Mouse (Mus musculus) midbrain, postnatal 0 days (tissue): ENCODE measurements around the gene Lrrc17. TPM values are rescaled to one million over a fixed set of nuclear protein-coding genes. Genes with fewer than 3 reads are reported as not detected.
"Not testable (repeated sequence)": the region's sequence is repeated elsewhere in the genome, so short reads cannot be mapped to it uniquely, and the experiment has no call there.

Experiments used
- ATAC-seq: fragments of 200-750 bp; cut with Nextera tagmentation; 2 replicates; pipeline ENCODE4 v1.8.0; 2017; ENCODE audit warnings: moderate number of reproducible peaks, mild to moderate bottlenecking, moderate TSS enrichment, moderate library complexity; ENCODE audit not compliant: low FRiP score
- DNase-seq: peaks from one replicate; pipeline ENCODE4 v3.0.0-alpha.2; 2015; ENCODE audit warnings: low spot score
- H3K27ac ChIP-seq: fragments of 300-500 bp; sonication (generic); 2 replicates; pipeline ENCODE4 v1.5.1; 2014; ENCODE audit warnings: low read depth, mild to moderate bottlenecking, low read length, mixed read lengths
- H3K27me3 ChIP-seq: fragments of 300-500 bp; sonication (generic); 2 replicates; pipeline ENCODE4 v1.6.1; 2014; ENCODE audit warnings: low read length, control low read depth, mixed read lengths; ENCODE audit not compliant: insufficient read depth
- H3K36me3 ChIP-seq: fragments of 300-500 bp; sonication (generic); 2 replicates; pipeline ENCODE4 v1.6.1; 2014; ENCODE audit warnings: low read length, control low read depth, mixed read lengths; ENCODE audit not compliant: insufficient read depth
- H3K4me1 ChIP-seq: fragments of 300-500 bp; sonication (generic); 2 replicates; pipeline ENCODE4 v1.6.1; 2014; ENCODE audit warnings: mild to moderate bottlenecking, control low read depth, antibody characterized with exemption, low read length, mixed read lengths; ENCODE audit not compliant: insufficient read depth
- H3K4me2 ChIP-seq: fragments of 300-500 bp; sonication (generic); 2 replicates; pipeline ENCODE4 v1.6.1; 2014; ENCODE audit warnings: low read depth, mild to moderate bottlenecking, low read length, mixed read lengths; ENCODE audit not compliant: poor library complexity, severe bottlenecking
- H3K4me3 ChIP-seq: fragments of 300-500 bp; sonication (generic); 2 replicates; pipeline ENCODE4 v1.5.1; 2014; ENCODE audit warnings: low read depth, mild to moderate bottlenecking, low read length, moderate library complexity
- H3K9ac ChIP-seq: fragments of 300-500 bp; sonication (generic); replicated peaks from 2 replicates; pipeline ENCODE4 v1.6.1; 2014; ENCODE audit warnings: mild to moderate bottlenecking, low read length, moderate library complexity, mixed read lengths; ENCODE audit not compliant: poor library complexity, severe bottlenecking
- H3K9me3 ChIP-seq: fragments of 300-500 bp; sonication (generic); 2 replicates; pipeline ENCODE4 v1.6.1; 2016; ENCODE audit warnings: low read length, control low read depth
- CTCF ChIP-seq: IDR thresholded peaks from 2 replicates; pipeline ENCODE4 v1.5.1; 2016; ENCODE audit warnings: antibody characterized with exemption, mild to moderate bottlenecking
- WGBS: fragments of 180-500 bp; shearing (Covaris S2); extraction: QIAGEN DNeasy Blood & Tissue Kit; methylation state at CpG from one replicate; pipeline ENCODE4 v1.1.7; 2014; 5-methylcytosine and 5-hydroxymethylcytosine counted together
- polyA plus RNA-seq: library from polyadenylated mRNA; unstranded; fragments of >200 nt; fragmentation: Nextera tagmentation; extraction: Ambion mirVana; gene quantifications from 2 replicates; pipeline ENCODE4 v1.2.1, GENCODE M21; 2015
- total RNA-seq: library from RNA; depleted of rRNA; stranded (reverse); fragments of >200 nt; gene quantifications from 2 replicates; pipeline ENCODE4 v1.2.3, GENCODE M21; 2014

The Lrrc17 gene
- total and polyA plus RNA-seq, 2 experiments from 2014 or later = 3.3 to 4.5 TPM

DNA sequence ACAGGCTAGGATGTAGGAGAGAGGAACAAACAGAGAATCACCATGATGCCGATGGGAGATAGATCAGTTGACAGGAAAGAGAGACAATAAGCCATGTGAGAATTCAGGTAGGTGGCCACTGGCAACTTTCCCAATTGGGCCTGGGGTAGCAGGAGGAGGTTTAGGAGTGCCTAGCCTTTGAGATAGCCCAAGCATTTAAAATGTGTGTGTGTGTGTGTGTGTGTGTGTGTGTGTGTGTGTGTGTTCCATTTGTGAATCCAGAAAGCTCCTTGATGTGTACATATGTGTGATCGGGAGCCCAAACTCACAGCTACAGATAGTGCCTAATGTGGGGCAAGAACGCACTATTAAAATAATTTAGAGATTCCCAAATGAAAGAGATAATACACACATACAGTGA, 34.8 kb downstream of the Lrrc17 start:
- Histone ChIP-seq H3K4me3 (no peak overlapping the region), H3K9me3 (no peaks in the 10 kb centered on the region), H3K27me3 (no peaks in the 10 kb centered on the region), H3K36me3 (no peaks in the 10 kb centered on the region), H3K9ac (no peak overlapping the region), H3K4me2 (no peak overlapping the region), H3K27ac (no peak overlapping the region), H3K4me1 (no peaks in the 10 kb centered on the region)
- DNase-seq = no peak
- ATAC-seq = no peak
- TF ChIP-seq CTCF = no peak
- 94% methylated on average over 3 of the region's 3 CpGs for WGBS

DNA sequence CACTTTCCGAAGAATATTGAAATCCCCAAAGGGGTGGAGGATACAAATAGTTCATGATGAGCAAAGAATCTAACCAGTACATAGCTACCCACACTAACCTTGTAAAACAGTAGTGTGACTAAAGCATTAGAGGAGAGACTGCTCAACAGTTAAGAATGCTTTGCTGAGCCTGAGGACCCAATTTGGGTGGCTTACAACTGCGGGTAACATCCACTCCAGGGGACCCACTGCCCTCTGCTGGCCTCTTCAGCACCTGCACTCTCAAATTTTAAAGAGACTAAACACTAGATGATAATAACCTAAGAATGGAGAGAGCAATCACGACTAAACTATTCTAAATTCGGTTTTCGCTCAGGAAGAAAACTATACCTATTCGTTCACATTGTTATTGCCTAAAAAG, 43.4 kb downstream of the Lrrc17 start:
- H3K27ac ChIP-seq = no peak overlapping the region
- H3K36me3 ChIP-seq = no peaks in the 10 kb centered on the region
- ATAC-seq = no peak
- no peaks in the 10 kb centered on the region for H3K9me3 ChIP-seq
- H3K4me1 ChIP-seq = no peaks in the 10 kb centered on the region
- TF ChIP-seq CTCF = peak; percentile 70
- DNase-seq = peak; percentile 39
- WGBS = 57% methylated on average over 6 of the region's 6 CpGs
- no peak overlapping the region for H3K4me3 ChIP-seq
- H3K27me3 ChIP-seq = no peaks in the 10 kb centered on the region
- no peak overlapping the region for H3K9ac ChIP-seq
- H3K4me2 ChIP-seq = no peak overlapping the region

DNA sequence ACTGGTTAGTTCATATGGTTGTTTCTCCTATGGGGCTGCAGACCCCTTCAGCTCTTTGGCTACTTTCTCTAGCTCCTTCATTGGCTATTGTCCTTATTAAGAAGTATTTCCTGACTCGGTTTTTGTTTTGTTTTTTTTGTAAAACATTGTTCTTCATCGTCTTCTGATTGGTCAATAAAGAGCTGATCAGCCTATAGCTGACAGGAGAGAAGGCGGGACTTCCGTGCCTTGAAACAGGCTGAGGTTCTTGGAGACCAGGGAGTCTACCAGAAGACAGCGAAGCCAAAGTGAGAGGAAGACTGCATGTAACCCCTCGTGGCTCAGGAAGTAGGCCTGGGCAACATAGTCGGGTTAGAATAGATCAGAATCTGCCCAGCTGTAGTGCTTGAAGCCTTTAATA, 44.3 kb downstream of the Lrrc17 start:
- Histone ChIP-seq H3K4me2 (no peak overlapping the region), H3K36me3 (no peaks in the 10 kb centered on the region), H3K4me1 (no peaks in the 10 kb centered on the region), H3K4me3 (no peak overlapping the region), H3K9me3 (no peaks in the 10 kb centered on the region), H3K27ac (no peak overlapping the region), H3K27me3 (no peaks in the 10 kb centered on the region), H3K9ac (no peak overlapping the region)
- no peak for TF ChIP-seq CTCF
- DNase-seq = no peak
- no peak for ATAC-seq
- WGBS = 79% methylated on average over 7 of the region's 7 CpGs

DNA sequence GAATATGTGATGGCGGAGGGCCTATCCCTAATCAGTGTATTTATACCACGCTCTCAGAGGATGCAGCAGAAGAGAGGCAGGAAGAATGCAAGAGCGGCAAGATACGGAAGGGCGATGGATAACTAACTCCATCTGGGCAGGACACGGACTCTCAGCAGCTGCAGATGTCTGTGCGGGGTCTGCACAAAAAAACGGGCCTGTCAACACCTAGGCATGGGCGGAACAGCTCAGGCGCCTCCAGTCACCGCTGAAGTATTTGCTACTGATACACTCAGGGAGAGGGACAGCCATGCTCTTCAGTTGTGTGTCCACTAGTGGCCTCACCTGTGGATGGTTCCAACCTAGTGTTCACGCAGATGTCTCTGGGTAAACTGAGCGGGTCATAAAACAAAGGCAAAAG, 44.9 kb downstream of the Lrrc17 start:
- Histone ChIP-seq H3K27me3 (no peaks in the 10 kb centered on the region), H3K9me3 (no peaks in the 10 kb centered on the region), H3K4me1 (no peaks in the 10 kb centered on the region), H3K27ac (no peak overlapping the region), H3K9ac (no peak overlapping the region), H3K36me3 (no peaks in the 10 kb centered on the region), H3K4me3 (no peak overlapping the region), H3K4me2 (no peak overlapping the region)
- no peak for ATAC-seq
- no peak for DNase-seq
- WGBS = 92% methylated on average over 13 of the region's 13 CpGs
- TF ChIP-seq CTCF = no peak

DNA sequence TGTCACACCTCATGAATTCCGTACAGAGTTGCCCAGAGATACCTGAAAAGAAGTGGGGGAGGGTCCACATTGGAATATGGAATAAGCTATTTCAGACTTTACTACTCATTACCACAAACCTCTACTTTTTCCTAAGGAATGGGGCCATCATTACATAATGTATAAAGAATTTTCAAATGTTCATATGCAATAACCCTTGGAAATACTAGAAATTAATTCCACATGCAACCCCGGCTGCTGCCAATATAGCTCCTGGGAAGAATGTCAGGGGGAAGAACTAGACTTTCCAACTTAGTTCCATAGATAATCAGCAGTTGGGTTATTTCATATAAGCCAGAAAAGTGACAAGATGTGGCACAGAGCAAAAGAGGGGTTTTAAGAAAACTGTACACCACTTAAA, 48.7 kb downstream of the Lrrc17 start:
- 89% methylated on average over 2 of the region's 2 CpGs for whole genome bisulfite sequencing

DNA sequence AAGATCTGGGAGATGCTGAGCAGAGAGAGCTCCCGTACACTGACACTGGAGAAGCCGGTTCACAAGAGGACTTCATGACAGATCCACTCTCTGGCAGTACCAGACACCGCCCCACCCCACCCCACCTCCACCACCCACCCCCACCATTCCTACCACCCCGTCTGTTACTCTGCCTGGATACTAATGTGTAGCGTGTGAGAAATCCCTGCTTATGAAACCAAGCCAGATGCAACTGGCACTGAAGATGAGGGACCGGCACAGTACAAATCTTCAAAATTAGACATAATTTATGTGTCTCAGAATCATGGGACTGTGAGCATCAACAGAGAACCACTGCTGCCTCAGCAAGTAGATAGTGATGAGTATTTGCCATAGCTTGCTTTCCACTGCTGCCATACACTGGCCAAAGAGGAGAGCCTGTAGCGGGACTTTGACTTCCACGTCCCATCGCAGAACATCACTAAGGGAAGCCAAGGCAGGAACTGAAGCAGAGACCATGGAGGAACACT, 49.9 kb downstream of the Lrrc17 start:
- H3K9me3 ChIP-seq = no peaks in the 10 kb centered on the region
- no peak overlapping the region for H3K9ac ChIP-seq
- H3K36me3 ChIP-seq = no peaks in the 10 kb centered on the region
- 94% methylated on average over 9 of the region's 9 CpGs for WGBS
- ATAC-seq (no peak), DNase-seq (no peak)
- no peak overlapping the region for H3K4me3 ChIP-seq
- no peak overlapping the region for H3K4me2 ChIP-seq
- no peaks in the 10 kb centered on the region for H3K27me3 ChIP-seq
- H3K27ac ChIP-seq = no peak overlapping the region
- TF ChIP-seq CTCF = no peak
- no peaks in the 10 kb centered on the region for H3K4me1 ChIP-seq

More for the DNA sequence above, 48.7 kb downstream of the Lrrc17 start:
- no peaks in the 10 kb centered on the region for H3K9me3 ChIP-seq
- H3K4me2 ChIP-seq = no peak overlapping the region
- ATAC-seq = no peak
- H3K9ac ChIP-seq = no peak overlapping the region
- H3K36me3 ChIP-seq = no peaks in the 10 kb centered on the region
- DNase-seq = no peak
- no peak for TF ChIP-seq CTCF
- H3K27me3 ChIP-seq = no peaks in the 10 kb centered on the region
- H3K27ac ChIP-seq = no peak overlapping the region
- H3K4me1 ChIP-seq = no peaks in the 10 kb centered on the region
- no peak overlapping the region for H3K4me3 ChIP-seq

DNA sequence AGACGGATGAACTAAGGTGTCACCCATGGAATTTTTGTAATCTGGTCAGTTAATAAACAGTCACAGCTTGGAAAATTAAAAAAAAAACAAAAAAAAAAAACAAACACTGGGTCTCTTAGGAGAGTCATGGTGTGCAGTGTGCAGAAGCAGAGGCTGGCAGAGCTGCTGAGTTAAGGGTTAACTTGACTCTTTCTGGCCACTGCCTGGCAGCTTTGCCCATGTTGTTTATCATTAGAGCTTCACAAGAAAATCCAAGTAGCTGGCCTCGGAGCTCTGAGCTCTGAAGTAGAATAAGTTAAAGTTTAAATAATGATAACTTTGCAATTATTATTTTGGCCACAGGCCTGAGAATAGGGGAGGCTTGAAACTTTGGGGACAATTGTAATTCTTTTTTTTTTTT, 56.2 kb downstream of the Lrrc17 start:
- H3K36me3 ChIP-seq, H3K4me2 ChIP-seq, H3K27ac ChIP-seq, DNase-seq, H3K27me3 ChIP-seq, H3K9ac ChIP-seq, H3K4me1 ChIP-seq, H3K9me3 ChIP-seq, ATAC-seq, H3K4me3 ChIP-seq: not testable (repeated sequence)
- WGBS = 78% methylated on average over 2 of the region's 2 CpGs
